Comparison of ENCODE assay signal across 8 mouse cellular contexts in the genomic region with DNA sequence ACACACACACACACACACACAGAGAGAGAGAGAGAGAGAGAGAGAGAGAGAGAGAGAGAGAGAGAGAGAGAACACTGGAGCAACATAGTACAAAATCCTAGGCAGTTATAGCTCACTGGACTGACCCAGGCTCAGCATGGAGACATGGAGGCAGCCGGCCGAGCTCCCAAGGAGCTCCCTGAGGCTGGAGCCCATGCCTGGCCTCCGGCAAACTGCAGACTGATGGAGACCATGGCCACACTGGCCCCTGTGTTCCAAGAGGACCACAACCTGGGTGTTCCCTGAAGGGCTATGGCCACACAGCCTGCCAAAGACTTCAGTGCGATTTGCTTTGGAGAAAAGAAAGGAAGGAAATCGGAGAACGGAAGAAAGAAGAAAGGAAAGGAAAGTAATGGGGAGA.
DNase-seq lines count a peak whose midpoint lies in the region; ATAC-seq and TF ChIP-seq lines count a peak whose summit lies in the region.

No protein-coding gene starts in this region.

- whole genome bisulfite sequencing in hindbrain, embryonic 13.5 days, result 56% methylated on average over 6 of the region's 6 CpGs
- 55% methylated on average over 6 of the region's 6 CpGs for WGBS in neural tube, embryonic 13.5 days

- peak overlapping the region; percentile 47 for H3K27ac ChIP-seq in left cerebral cortex, adult 2 months
- H3K27ac ChIP-seq in hindbrain, embryonic 13.5 days, result no peak overlapping the region
- H3K27ac ChIP-seq in neural tube, embryonic 13.5 days (replicated peaks), result no peak overlapping the region

- no peak for TF ChIP-seq CTCF in left cerebral cortex, adult 2 months (IDR thresholded peaks at IDR 0.05)

- H3K4me1 ChIP-seq in hindbrain, embryonic 13.5 days (replicated peaks), result peaks cover 9% of the 10 kb centered on the region
- H3K4me1 ChIP-seq in neural tube, embryonic 13.5 days (replicated peaks), result peaks cover 9% of the 10 kb centered on the region; the same call in 1 of the 2 replicates

- H3K36me3 ChIP-seq in hindbrain, embryonic 13.5 days, result no peaks in the 10 kb centered on the region
- no peaks in the 10 kb centered on the region for H3K36me3 ChIP-seq in neural tube, embryonic 13.5 days

- 0 out of 2 replicates have a peak, but pooled peaks cover 2% of the 10 kb centered on the region for H3K27me3 ChIP-seq in hindbrain, embryonic 13.5 days
- no peaks in the 10 kb centered on the region for H3K27me3 ChIP-seq in neural tube, embryonic 13.5 days

- ATAC-seq in hindbrain, embryonic 13.5 days (ENCODE audit: low FRiP score), result no peak
- no peak for ATAC-seq in neural tube, embryonic 13.5 days (ENCODE audit: low read depth)
- no peak for ATAC-seq in inflammation-experienced regulatory T-cells, adult 6 months

- no peaks in the 10 kb centered on the region for H3K9me3 ChIP-seq in hindbrain, embryonic 13.5 days
- H3K9me3 ChIP-seq in neural tube, embryonic 13.5 days, result no peaks in the 10 kb centered on the region

- H3K4me2 ChIP-seq in hindbrain, embryonic 13.5 days, result peak overlapping the region; percentile 34
- H3K4me2 ChIP-seq in neural tube, embryonic 13.5 days, result peak overlapping the region; percentile 39

- DNase-seq in adrenal gland, adult 2 months, result peak; percentile 18
- no peak for DNase-seq in adrenal gland, postnatal 25 days
- DNase-seq in left cerebral cortex, adult 2 months (ENCODE audit: extremely low spot score in 1 of 2, low spot score in 2 of 2), result no peak
- no peak for DNase-seq in left cerebral cortex, postnatal 14 days (ENCODE audit: low spot score in 2 of 2)
- DNase-seq in spleen, postnatal 36 days (ENCODE audit: low spot score in 2 of 2), result no peak

- no peak overlapping the region for H3K9ac ChIP-seq in hindbrain, embryonic 13.5 days
- peak overlapping the region; percentile 50; the same call in 1 of the 2 replicates for H3K9ac ChIP-seq in neural tube, embryonic 13.5 days

- intact Hi-C loops in left cerebral cortex, adult 2 months (cut with DNase I), result loop anchor here (2.0 to 10.0 kb wide), 2 partner anchors 89 to 169 kb away; no protein-coding TSS in a partner anchor
- intact Hi-C loops in left cerebral cortex, postnatal 14 days (cut with DNase I), result loop anchor here (5.0 to 10.0 kb wide), 2 partner anchors 211 to 444 kb away; a partner anchor contains a TSS

- H3K4me3 ChIP-seq in left cerebral cortex, adult 2 months, result peak overlapping the region; percentile 42
- H3K4me3 ChIP-seq in hindbrain, embryonic 13.5 days, result no peak overlapping the region
- H3K4me3 ChIP-seq in neural tube, embryonic 13.5 days, result peak overlapping the region; percentile 10; the same call in 1 of the 2 replicates
